Mouse (Mus musculus) forebrain, postnatal 0 days (tissue): Measurements from ENCODE around the gene 3110082J24Rik. TPM values are rescaled to one million over a fixed set of nuclear protein-coding genes. Genes with fewer than 3 reads are reported as not detected.
"Not testable (repeated sequence)": the region's sequence is repeated elsewhere in the genome, so short reads cannot be mapped to it uniquely, and the experiment has no call there.

ENCODE experiments used
- ATAC-seq: fragments of 200-750 bp; cut with Nextera tagmentation; 2 replicates; pipeline ENCODE4 v1.8.0; 2017; ENCODE audit warnings: mild to moderate bottlenecking, moderate library complexity
- DNase-seq: peaks from one replicate; pipeline ENCODE4 v3.0.0-alpha.2; 2015
- H3K27ac ChIP-seq: fragments of 300-500 bp; sonication (generic); 2 replicates; pipeline ENCODE4 v1.5.1; 2014; ENCODE audit warnings: low read depth, mild to moderate bottlenecking, antibody characterized with exemption, low read length, moderate library complexity, mixed read lengths
- H3K27me3 ChIP-seq: fragments of 300-500 bp; sonication (generic); 2 replicates; pipeline ENCODE4 v1.6.1; 2014; ENCODE audit warnings: mild to moderate bottlenecking, low read length, mixed read lengths; ENCODE audit not compliant: insufficient read depth
- H3K36me3 ChIP-seq: fragments of 300-500 bp; sonication (generic); 2 replicates; pipeline ENCODE4 v1.6.1; 2014; ENCODE audit warnings: mild to moderate bottlenecking, moderate library complexity; ENCODE audit not compliant: insufficient read depth
- H3K4me1 ChIP-seq: fragments of 300-500 bp; sonication (generic); 2 replicates; pipeline ENCODE4 v1.6.1; 2014; ENCODE audit warnings: antibody characterized with exemption; ENCODE audit not compliant: insufficient read depth
- H3K4me2 ChIP-seq: fragments of 300-500 bp; sonication (generic); 2 replicates; pipeline ENCODE4 v1.6.1; 2014; ENCODE audit warnings: low read depth, mild to moderate bottlenecking, moderate library complexity
- H3K4me3 ChIP-seq: fragments of 300-500 bp; sonication (generic); 2 replicates; pipeline ENCODE4 v1.5.1; 2014; ENCODE audit warnings: low read depth, low read length, mixed read lengths
- H3K9ac ChIP-seq: fragments of 300-500 bp; sonication (generic); 2 replicates; pipeline ENCODE4 v1.6.1; 2014; ENCODE audit warnings: mild to moderate bottlenecking
- H3K9me3 ChIP-seq: fragments of 300-500 bp; sonication (generic); 2 replicates; pipeline ENCODE4 v1.6.1; 2016; ENCODE audit warnings: low read length
- CTCF ChIP-seq: sonication (generic); IDR thresholded peaks from 2 replicates; pipeline ENCODE4 v1.5.1; 2016; ENCODE audit warnings: antibody characterized with exemption, control low read depth, low read depth
- WGBS: fragments of 180-500 bp; shearing (Covaris S2); extraction: QIAGEN DNeasy Blood & Tissue Kit; methylation state at CpG from one replicate; pipeline ENCODE4 v1.1.7; 2014; 5-methylcytosine and 5-hydroxymethylcytosine counted together
- polyA plus RNA-seq: library from polyadenylated mRNA; unstranded; fragments of >200 nt; fragmentation: Nextera tagmentation; extraction: Ambion mirVana; gene quantifications from 2 replicates; pipeline ENCODE4 v1.2.1, GENCODE M21; 2015
- total RNA-seq: library from RNA; depleted of rRNA; stranded (reverse); fragments of >200 nt; gene quantifications from 2 replicates; pipeline ENCODE4 v1.2.3, GENCODE M21; 2014; rRNA removed

Gene 3110082J24Rik
- total and polyA plus RNA-seq, 2 experiments from 2014 or later: 2.0 to 2.5 TPM

DNA sequence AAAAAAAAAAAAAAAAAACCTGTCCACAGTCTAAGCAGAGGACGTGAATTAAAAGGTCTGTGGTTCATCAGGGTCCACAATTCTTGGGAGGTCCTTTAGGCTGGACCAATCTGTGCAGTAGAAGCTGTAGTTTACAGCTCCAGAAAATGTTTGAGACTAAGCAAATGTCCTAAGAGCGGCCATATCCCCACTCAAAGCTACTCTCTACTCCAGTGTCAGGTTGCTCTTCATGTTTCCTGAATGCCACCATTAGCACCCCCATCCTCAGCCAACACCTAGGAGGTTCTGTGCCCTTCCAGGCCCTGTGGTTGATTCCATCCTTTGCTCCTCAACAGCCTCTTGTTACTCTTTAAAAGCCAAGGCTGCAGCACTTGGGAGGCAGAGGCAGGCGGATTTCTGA is 33.5 kb downstream of the 3110082J24Rik start:
- H3K9me3 ChIP-seq: no peaks in the 10 kb centered on the region
- ATAC-seq (no peak), DNase-seq (no peak)
- WGBS: 49% methylated on average over 3 of the region's 3 CpGs
- peak overlapping the region; percentile 61 for H3K4me3 ChIP-seq
- no peak for TF ChIP-seq CTCF
- H3K36me3 ChIP-seq: peaks cover 8% of the 10 kb centered on the region; the same call in 1 of the 2 replicates
- H3K27ac ChIP-seq: no peak overlapping the region
- H3K4me2 ChIP-seq: peak overlapping the region; percentile 81; the same call in 1 of the 2 replicates
- H3K9ac ChIP-seq: no peak overlapping the region
- H3K27me3 ChIP-seq: no peaks in the 10 kb centered on the region
- no peaks in the 10 kb centered on the region for H3K4me1 ChIP-seq

- no peak overlapping the region for H3K4me3 ChIP-seq
- no peaks in the 10 kb centered on the region for H3K9me3 ChIP-seq
- H3K27me3 ChIP-seq: no peaks in the 10 kb centered on the region
- no peak overlapping the region for H3K27ac ChIP-seq
- no peak for TF ChIP-seq CTCF
- H3K4me2 ChIP-seq: no peak overlapping the region
- no peak overlapping the region for H3K9ac ChIP-seq
- no peak for ATAC-seq
- 75% methylated on average over 6 of the region's 6 CpGs for whole genome bisulfite sequencing
- H3K36me3 ChIP-seq: peaks cover 9% of the 10 kb centered on the region; the same call in 1 of the 2 replicates
- no peaks in the 10 kb centered on the region for H3K4me1 ChIP-seq
- no peak for DNase-seq
Observed at GRCm38 (mm10) chr5:30071677-30072076, 34.2 kb downstream of the 3110082J24Rik start.

- Histone ChIP-seq H3K27ac (no peak overlapping the region), H3K4me3 (no peak overlapping the region), H3K27me3 (no peaks in the 10 kb centered on the region), H3K9ac (no peak overlapping the region), H3K4me1 (no peaks in the 10 kb centered on the region), H3K36me3 (peaks cover 9% of the 10 kb centered on the region; the same call in 1 of the 2 replicates), H3K4me2 (no peak overlapping the region), H3K9me3 (no peaks in the 10 kb centered on the region)
- WGBS: 75% methylated on average over 6 of the region's 6 CpGs
- DNase-seq: no peak
- no peak for TF ChIP-seq CTCF
- ATAC-seq: no peak
Observed at GRCm38 (mm10) chr5:30067726-30068125, 38.2 kb downstream of the 3110082J24Rik start.

DNA sequence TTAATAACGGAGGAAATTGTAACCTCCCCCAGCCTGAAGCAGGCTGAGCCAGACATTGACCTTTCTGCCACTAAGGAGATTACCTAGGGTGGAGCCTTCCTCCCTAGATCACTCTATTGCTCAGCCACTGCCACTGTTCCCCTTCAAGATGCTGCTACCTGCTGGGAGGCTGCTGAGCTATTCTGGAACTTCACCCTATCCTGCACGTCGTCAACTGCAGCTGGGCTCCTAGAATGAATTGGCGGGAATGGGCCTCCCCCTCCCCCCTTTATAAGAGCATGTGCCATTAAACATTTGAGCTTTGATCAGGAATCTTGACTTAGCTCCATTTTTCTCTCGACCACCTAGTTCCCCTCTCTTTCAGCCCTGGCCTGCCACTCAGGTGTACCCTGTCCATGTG is 46.3 kb downstream of the 3110082J24Rik start:
- H3K4me2 ChIP-seq, H3K4me3 ChIP-seq, H3K27ac ChIP-seq, DNase-seq, H3K27me3 ChIP-seq, H3K9ac ChIP-seq, H3K9me3 ChIP-seq, H3K4me1 ChIP-seq, ATAC-seq, H3K36me3 ChIP-seq: not testable (repeated sequence)
- WGBS: 42% methylated on average over 5 of the region's 5 CpGs

GRCm38 (mm10) chr5:30058216-30058731 is 47.6 kb downstream of the 3110082J24Rik start:
- Histone ChIP-seq H3K9ac (no peak overlapping the region), H3K27me3 (no peaks in the 10 kb centered on the region), H3K36me3 (peaks cover 9% of the 10 kb centered on the region), H3K4me2 (no peak overlapping the region), H3K4me3 (no peak overlapping the region), H3K9me3 (no peaks in the 10 kb centered on the region), H3K4me1 (no peaks in the 10 kb centered on the region), H3K27ac (no peak overlapping the region)
- WGBS: 38% methylated on average over 6 of the region's 6 CpGs
- TF ChIP-seq CTCF: no peak
- DNase-seq: no peak
- no peak for ATAC-seq

Other genes starting within 250 kb of the 3110082J24Rik start
- not detected in 2 replicates for gene Il6, start 93.0 kb downstream of the 3110082J24Rik start, total RNA-seq
- gene Il6, start 93.0 kb downstream of the 3110082J24Rik start, polyA plus RNA-seq: not detected in 2 replicates
- gene Tyms, start 32.5 kb downstream of the 3110082J24Rik start, total RNA-seq: 12.3 and 14.3 TPM in 2 replicates
- 26.8 and 34.1 TPM in 2 replicates for gene Tyms, start 32.5 kb downstream of the 3110082J24Rik start, polyA plus RNA-seq
- gene Garem2, start 925 bp downstream of the 3110082J24Rik start, total RNA-seq: 10.4 and 10.5 TPM in 2 replicates
- gene Garem2, start 925 bp downstream of the 3110082J24Rik start, polyA plus RNA-seq: 5.5 and 7.2 TPM in 2 replicates
- 50.3 and 57.9 TPM in 2 replicates for gene Hadha, start 49.1 kb upstream of the 3110082J24Rik start, total RNA-seq
- 45.9 and 56.1 TPM in 2 replicates for gene Hadha, start 49.1 kb upstream of the 3110082J24Rik start, polyA plus RNA-seq
- 54.4 and 59.3 TPM in 2 replicates for gene Hadhb, start 49.2 kb upstream of the 3110082J24Rik start, total RNA-seq
- gene Hadhb, start 49.2 kb upstream of the 3110082J24Rik start, polyA plus RNA-seq: 43.2 and 46.2 TPM in 2 replicates
- not detected in 2 replicates for gene Adgrf3, start 99.6 kb upstream of the 3110082J24Rik start, total RNA-seq
- not detected in 2 replicates for gene Adgrf3, start 99.6 kb upstream of the 3110082J24Rik start, polyA plus RNA-seq
- 53.8 and 59.6 TPM in 2 replicates for gene Selenoi, start 126.5 kb upstream of the 3110082J24Rik start, total RNA-seq
- 15.9 and 21.1 TPM in 2 replicates for gene Selenoi, start 126.5 kb upstream of the 3110082J24Rik start, polyA plus RNA-seq
- 12.7 and 16.9 TPM in 2 replicates for gene Drc1, start 175.3 kb upstream of the 3110082J24Rik start, total RNA-seq
- gene Drc1, start 175.3 kb upstream of the 3110082J24Rik start, polyA plus RNA-seq: 9.5 and 14.7 TPM in 2 replicates